Mouse (Mus musculus): ENCODE results near the gene Dok5. TPM values are rescaled to one million over a fixed set of nuclear protein-coding genes. Genes with fewer than 3 reads are reported as not detected.

Gene Dok5
- total RNA-seq, 2 experiments from 2014 or later, result not detected

DNA sequence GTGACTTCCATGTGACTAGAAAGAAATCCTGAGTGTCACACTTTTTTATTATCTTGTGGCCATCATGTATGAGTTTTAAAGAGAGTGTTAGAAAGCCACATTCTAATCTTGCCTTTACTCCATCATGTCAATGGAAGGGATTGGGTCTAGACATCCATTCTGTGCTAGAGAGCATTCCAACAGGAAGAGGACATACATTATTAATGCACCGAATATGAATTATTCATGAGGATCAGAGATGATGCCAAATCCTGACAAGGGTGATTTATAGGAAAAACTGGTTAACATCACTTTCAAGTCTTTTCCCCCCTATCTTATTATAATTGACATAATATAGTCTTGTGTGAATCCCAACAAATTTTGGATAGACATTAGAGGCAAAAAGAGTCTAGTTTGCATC is 2.1 kb downstream of the Dok5 start:
- no peak for ATAC-seq (replicated peaks; ENCODE audit: poor library complexity, severe bottlenecking)

DNA sequence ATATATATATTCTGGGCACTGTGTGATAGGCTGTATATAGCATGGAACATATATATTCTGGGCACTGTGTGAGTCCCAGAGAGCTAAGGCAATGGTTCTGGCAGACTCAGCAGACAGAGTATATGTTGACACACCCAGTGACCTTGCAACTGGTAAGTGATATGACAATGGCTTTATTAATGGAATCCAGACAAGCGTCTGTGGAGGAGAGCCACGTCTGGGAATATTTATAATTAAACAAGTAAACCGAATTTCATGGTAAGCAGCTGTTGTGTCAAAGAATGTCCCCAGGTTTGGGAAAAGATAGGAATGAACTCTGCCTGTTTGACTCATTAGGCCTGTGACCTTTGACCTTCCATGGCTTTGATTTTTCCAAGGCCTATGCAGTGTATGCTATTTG is 2.8 kb downstream of the Dok5 start:
- no peak for ATAC-seq (replicated peaks; ENCODE audit: poor library complexity, severe bottlenecking)

GRCm38 (mm10) chr2:170738446-170738845 is 6.8 kb downstream of the Dok5 start:
- no peak for ATAC-seq (replicated peaks; ENCODE audit: poor library complexity, severe bottlenecking)

GRCm38 (mm10) chr2:170738891-170739290 is 7.3 kb downstream of the Dok5 start:
- no peak for ATAC-seq (replicated peaks; ENCODE audit: poor library complexity, severe bottlenecking)

GRCm38 (mm10) chr2:170739713-170740365 is 8.2 kb downstream of the Dok5 start:
- no peak for ATAC-seq (replicated peaks; ENCODE audit: poor library complexity, severe bottlenecking)

GRCm38 (mm10) chr2:170743521-170743920 is 11.9 kb downstream of the Dok5 start:
- no peak for ATAC-seq (replicated peaks; ENCODE audit: poor library complexity, severe bottlenecking)

- no peak for ATAC-seq (replicated peaks; ENCODE audit: poor library complexity, severe bottlenecking)
Observed at GRCm38 (mm10) chr2:170748901-170749300, 17.3 kb downstream of the Dok5 start.

GRCm38 (mm10) chr2:170752191-170752850 is 20.7 kb downstream of the Dok5 start:
- ATAC-seq (replicated peaks; ENCODE audit: poor library complexity, severe bottlenecking), result no peak

DNA sequence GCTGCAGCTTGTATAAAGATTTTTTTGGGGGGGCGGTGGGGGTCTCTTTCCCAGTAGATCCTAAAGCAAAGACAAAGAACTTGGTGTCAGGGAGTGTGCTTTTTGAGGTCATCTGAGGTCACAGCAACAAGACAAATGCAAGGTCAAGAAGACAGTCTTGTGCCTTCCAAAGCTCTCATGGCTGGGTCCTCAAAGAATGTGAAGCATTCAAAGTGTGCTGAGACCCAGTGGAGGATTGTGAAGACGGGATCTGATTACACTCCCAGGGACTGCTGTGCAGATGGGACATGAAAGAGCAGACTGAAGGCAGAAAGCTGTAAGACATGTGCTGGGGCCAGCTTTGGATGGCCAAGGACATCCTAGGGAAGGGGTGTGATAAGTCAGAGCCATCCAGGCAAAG is 24.2 kb downstream of the Dok5 start:
- no peak for ATAC-seq (replicated peaks; ENCODE audit: poor library complexity, severe bottlenecking)

DNA sequence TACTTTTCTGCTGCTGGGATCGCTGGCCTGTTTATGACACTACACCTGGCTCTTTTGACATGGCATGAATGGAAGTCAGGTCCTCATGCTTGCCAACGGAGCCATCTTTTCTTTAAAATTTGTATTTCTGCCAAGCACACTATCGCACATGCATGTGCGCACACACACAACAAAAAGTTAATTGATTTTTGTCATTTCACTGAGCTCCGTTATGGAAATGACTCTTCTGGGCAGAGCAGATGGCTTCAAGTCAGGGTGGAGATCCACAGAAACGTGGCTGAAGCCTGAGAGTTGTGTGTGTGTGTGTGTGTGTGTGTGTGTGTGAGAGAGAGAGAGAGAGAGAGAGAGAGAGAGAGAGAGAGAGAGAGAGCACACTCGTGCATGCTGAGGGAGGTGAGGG is 25.1 kb downstream of the Dok5 start:
- ATAC-seq (replicated peaks; ENCODE audit: poor library complexity, severe bottlenecking), result no peak

- ATAC-seq (replicated peaks; ENCODE audit: poor library complexity, severe bottlenecking), result no peak
Observed at GRCm38 (mm10) chr2:170757228-170757875, 25.7 kb downstream of the Dok5 start.

GRCm38 (mm10) chr2:170758201-170758600 is 26.6 kb downstream of the Dok5 start:
- ATAC-seq (replicated peaks; ENCODE audit: poor library complexity, severe bottlenecking), result no peak

- ATAC-seq (replicated peaks; ENCODE audit: poor library complexity, severe bottlenecking), result no peak
Observed at GRCm38 (mm10) chr2:170764704-170765103, 33.1 kb downstream of the Dok5 start.

DNA sequence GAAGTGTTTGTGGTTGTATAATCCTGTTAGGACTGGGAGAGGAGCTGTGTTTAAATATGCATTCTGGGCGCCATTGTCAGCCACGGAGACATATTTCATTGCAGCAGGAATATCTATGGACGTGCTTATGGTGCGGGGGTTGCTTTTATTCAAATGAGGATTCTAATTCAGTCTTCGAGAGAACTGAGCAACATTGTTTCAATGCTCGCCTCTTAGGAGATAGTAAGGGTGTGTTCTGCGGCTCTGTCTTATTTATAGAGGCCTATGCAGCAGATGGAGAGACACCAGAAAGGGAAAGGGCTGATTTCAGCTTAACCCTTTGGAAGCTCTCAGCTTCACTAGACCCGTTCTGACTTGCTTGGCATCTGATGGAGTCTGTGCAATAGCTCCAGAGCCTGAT is 35.6 kb downstream of the Dok5 start:
- ATAC-seq (replicated peaks; ENCODE audit: poor library complexity, severe bottlenecking), result no peak

GRCm38 (mm10) chr2:170768699-170769098 is 37.1 kb downstream of the Dok5 start:
- ATAC-seq (replicated peaks; ENCODE audit: poor library complexity, severe bottlenecking), result no peak

DNA sequence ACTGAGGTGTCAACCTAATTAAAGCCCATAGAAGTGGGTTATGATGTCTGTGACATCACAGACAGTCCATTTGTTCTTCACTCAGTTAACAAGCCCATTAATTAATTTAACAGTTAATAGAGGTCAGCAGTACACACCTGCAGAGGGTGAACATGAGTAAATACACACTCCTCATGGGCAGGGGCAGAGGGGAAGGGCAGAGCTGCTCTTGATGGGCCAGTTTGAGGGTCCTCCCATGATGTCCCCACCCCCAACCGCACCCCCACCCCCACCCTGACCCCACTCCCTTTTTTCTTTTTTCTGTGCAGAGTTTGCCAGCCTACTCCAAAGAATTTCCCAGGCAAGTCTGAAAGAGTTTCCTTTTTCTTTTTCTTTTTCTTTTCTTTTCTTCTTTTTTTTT is 39.9 kb downstream of the Dok5 start:
- ATAC-seq (replicated peaks; ENCODE audit: poor library complexity, severe bottlenecking), result no peak

- no peak for ATAC-seq (replicated peaks; ENCODE audit: poor library complexity, severe bottlenecking)
Observed at GRCm38 (mm10) chr2:170772126-170772884, 40.7 kb downstream of the Dok5 start.

GRCm38 (mm10) chr2:170772885-170773270 is 41.3 kb downstream of the Dok5 start:
- no peak for ATAC-seq (replicated peaks; ENCODE audit: poor library complexity, severe bottlenecking)

GRCm38 (mm10) chr2:170775577-170775976 is 44.0 kb downstream of the Dok5 start:
- no peak for ATAC-seq (replicated peaks; ENCODE audit: poor library complexity, severe bottlenecking)

DNA sequence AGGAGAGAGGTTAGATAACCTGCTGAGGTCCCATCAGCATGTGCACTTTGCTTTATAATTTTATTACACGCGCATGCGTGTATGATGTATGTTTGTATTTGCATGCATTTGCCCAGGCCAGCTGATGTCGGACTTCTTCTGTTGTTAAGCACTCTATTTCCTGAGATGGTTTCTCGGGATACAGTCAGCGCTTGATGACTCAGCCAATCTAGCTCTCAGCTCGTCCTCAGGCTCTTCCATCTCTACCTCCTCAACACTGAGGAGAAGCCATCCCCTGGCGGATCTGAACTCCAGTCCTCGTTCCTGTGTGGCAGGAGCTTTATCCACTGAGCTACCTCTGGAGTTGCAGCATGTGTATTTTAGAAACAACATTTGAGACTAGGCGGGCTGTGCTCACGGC is 44.5 kb downstream of the Dok5 start:
- ATAC-seq (replicated peaks; ENCODE audit: poor library complexity, severe bottlenecking), result no peak

DNA sequence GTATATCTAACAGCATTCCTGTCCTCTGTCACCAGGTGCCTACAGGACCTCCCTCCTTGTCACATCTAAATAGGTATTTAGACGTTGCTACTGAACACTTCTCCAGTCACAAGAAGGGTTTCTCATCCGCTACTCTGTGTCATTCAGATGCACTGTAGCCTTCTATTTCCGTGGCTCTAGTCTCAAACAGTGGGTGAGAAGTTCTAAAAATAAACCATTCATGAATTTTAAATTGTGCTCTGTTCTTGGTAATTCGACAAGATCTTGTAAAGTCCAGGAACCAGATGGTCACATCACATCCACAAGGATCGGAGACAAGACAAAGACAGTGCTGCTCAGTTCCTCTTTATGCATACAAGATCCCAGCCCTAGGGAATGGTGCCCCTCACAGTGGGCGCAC is 46.0 kb downstream of the Dok5 start:
- no peak for ATAC-seq (replicated peaks; ENCODE audit: poor library complexity, severe bottlenecking)

Data from granulocyte monocyte progenitor cell, adult 5-6 weeks (primary cell).